Mouse (Mus musculus): ENCODE measurements around the gene Lrp5. TPM values are rescaled to one million over a fixed set of nuclear protein-coding genes. Genes with fewer than 3 reads are reported as not detected.

The Lrp5 gene
- polyA plus RNA-seq, 1 experiment from 2014 or later: 7.1 TPM

DNA sequence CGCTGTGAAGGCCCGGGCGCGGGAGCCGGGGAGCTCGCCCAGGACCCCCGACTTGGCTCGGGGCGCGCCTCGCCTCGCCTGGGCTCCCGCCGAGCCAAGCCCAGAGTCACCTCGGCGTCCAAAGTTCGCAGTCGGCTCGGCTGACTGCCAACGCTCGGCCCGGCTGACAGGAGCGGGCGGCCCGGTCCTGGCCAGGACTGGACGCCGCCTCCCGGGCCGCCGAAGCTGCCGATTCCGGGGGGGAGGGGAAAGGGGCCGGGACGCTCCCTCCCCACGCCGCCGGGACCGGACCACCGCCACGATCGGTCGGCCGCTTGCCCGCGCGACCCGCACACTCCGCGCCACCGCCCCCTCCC lies 111.1 kb downstream of the Lrp5 start:
- Histone ChIP-seq H3K27ac (peak overlapping the region; percentile 96), H3K4me3 (peak overlapping the region; percentile 94), H3K36me3 (no peaks in the 10 kb centered on the region; the same call in 1 of the 2 replicates), H3K9ac (peak overlapping the region; percentile 89), H3K27me3 (no peaks in the 10 kb centered on the region), H3K4me1 (peaks cover 16% of the 10 kb centered on the region), H3K4me2 (replicated peaks) (peak overlapping the region; percentile 79), H3K9me3 (no peaks in the 10 kb centered on the region)
- under 1% methylated on average over 36 of the region's 50 CpGs for WGBS
- ATAC-seq (ENCODE audit: insufficient number of reproducible peaks, insufficient read depth, low FRiP score, low TSS enrichment): peak; percentile 19; the same call in 1 of the 2 replicates

- Histone ChIP-seq H3K4me1 (peaks cover 16% of the 10 kb centered on the region), H3K4me3 (peak overlapping the region; percentile 94), H3K27me3 (no peaks in the 10 kb centered on the region), H3K9me3 (no peaks in the 10 kb centered on the region), H3K9ac (peak overlapping the region; percentile 89), H3K4me2 (replicated peaks) (peak overlapping the region; percentile 79), H3K27ac (peak overlapping the region; percentile 96; the same call in 1 of the 2 replicates), H3K36me3 (no peaks in the 10 kb centered on the region; the same call in 1 of the 2 replicates)
- no peak for ATAC-seq (ENCODE audit: insufficient number of reproducible peaks, insufficient read depth, low FRiP score, low TSS enrichment)
- under 1% methylated on average over 9 of the region's 9 CpGs for WGBS
Observed at GRCm38 (mm10) chr19:3574593-3575094, 111.7 kb downstream of the Lrp5 start.

- no peak overlapping the region for H3K27ac ChIP-seq
- no peaks in the 10 kb centered on the region for H3K36me3 ChIP-seq
- WGBS: 91% methylated on average over 3 of the region's 3 CpGs
- no peaks in the 10 kb centered on the region for H3K27me3 ChIP-seq
- H3K4me2 ChIP-seq (replicated peaks): no peak overlapping the region
- no peak for ATAC-seq (ENCODE audit: insufficient number of reproducible peaks, insufficient read depth, low FRiP score, low TSS enrichment)
- no peaks in the 10 kb centered on the region for H3K4me1 ChIP-seq
- H3K9ac ChIP-seq: no peak overlapping the region
- H3K4me3 ChIP-seq: no peak overlapping the region
- H3K9me3 ChIP-seq: no peaks in the 10 kb centered on the region
Observed at GRCm38 (mm10) chr19:3564309-3564708, 122.1 kb downstream of the Lrp5 start.

DNA sequence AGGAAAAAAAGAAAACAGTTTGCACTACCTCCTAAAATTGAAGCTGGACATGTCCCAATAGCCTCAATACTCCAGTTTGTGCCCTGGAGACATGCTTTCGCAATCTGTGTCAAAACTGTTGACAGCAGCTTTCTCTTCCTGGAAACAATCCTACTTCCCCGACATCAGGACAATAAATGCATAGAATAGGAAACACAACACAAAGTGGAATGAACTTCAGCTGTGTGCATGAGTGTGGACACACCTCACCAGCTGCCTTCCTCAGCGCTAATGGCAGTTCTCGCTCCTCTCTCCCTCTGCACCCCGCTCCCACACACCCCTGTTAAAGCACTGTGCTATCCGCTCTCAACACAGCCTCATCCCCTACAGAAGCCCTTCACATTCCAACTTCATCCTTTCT lies 123.6 kb downstream of the Lrp5 start:
- 91% methylated on average over 6 of the region's 6 CpGs for WGBS
- ATAC-seq (ENCODE audit: insufficient number of reproducible peaks, insufficient read depth, low FRiP score, low TSS enrichment): no peak
- H3K27ac ChIP-seq: no peak overlapping the region
- no peaks in the 10 kb centered on the region for H3K9me3 ChIP-seq
- H3K4me1 ChIP-seq: no peaks in the 10 kb centered on the region
- no peak overlapping the region for H3K4me3 ChIP-seq
- no peak overlapping the region for H3K9ac ChIP-seq
- H3K27me3 ChIP-seq: no peaks in the 10 kb centered on the region
- H3K4me2 ChIP-seq (replicated peaks): no peak overlapping the region
- no peaks in the 10 kb centered on the region for H3K36me3 ChIP-seq

DNA sequence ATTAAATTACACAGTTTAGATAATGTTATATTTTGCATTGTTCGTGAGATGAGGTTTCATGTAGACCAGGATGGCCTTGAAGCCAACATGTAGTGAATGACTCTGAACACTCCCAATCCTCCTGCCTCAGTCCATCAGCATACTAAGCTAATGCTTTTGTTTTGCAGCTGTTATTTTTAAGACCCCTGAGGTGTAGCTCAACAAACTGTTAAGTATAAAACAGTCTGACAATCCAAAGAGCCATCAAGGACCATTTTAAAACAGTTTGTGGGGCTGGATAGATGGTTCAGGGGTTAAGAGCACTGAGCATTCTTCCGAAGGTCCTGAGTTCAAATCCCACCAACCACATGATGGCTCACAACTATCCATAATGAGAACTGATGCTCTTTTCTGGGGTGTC lies 124.1 kb downstream of the Lrp5 start:
- no peak overlapping the region for H3K4me2 ChIP-seq (replicated peaks)
- H3K27me3 ChIP-seq: no peaks in the 10 kb centered on the region
- H3K36me3 ChIP-seq: no peaks in the 10 kb centered on the region
- no peak overlapping the region for H3K27ac ChIP-seq
- no peak for ATAC-seq (ENCODE audit: insufficient number of reproducible peaks, insufficient read depth, low FRiP score, low TSS enrichment)
- H3K4me3 ChIP-seq: no peak overlapping the region
- WGBS: 91% methylated on average over 2 of the region's 2 CpGs
- H3K9ac ChIP-seq: no peak overlapping the region
- H3K9me3 ChIP-seq: no peaks in the 10 kb centered on the region
- H3K4me1 ChIP-seq: no peaks in the 10 kb centered on the region

- H3K4me2 ChIP-seq (replicated peaks): no peak overlapping the region
- no peaks in the 10 kb centered on the region for H3K9me3 ChIP-seq
- no peaks in the 10 kb centered on the region for H3K27me3 ChIP-seq
- no peak overlapping the region for H3K27ac ChIP-seq
- no peaks in the 10 kb centered on the region for H3K4me1 ChIP-seq
- 93% methylated on average over 2 of the region's 2 CpGs for WGBS
- H3K9ac ChIP-seq: no peak overlapping the region
- ATAC-seq (ENCODE audit: insufficient number of reproducible peaks, insufficient read depth, low FRiP score, low TSS enrichment): no peak
- no peak overlapping the region for H3K4me3 ChIP-seq
- no peaks in the 10 kb centered on the region for H3K36me3 ChIP-seq
Observed at GRCm38 (mm10) chr19:3556169-3556827, 130.1 kb downstream of the Lrp5 start.

DNA sequence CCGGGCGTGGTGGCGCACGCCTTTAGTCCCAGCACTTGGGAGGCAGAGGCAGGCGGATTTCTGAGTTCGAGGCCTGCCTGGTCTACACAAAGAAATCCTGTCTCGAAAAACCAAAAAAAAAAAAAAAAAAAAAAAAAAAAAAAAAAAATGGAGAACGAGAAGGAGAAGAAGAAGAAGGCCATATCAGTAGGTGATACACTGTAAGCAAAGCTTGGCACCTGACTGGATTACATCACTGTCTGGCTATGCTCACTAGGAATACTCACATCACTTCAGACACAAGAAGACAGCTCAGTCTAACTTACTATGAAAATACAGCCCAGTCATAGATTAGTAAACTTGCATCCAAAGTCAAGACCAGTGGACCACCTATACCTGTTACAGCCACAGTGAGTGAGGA lies 131.6 kb downstream of the Lrp5 start:
- Histone ChIP-seq H3K9ac (no peak overlapping the region), H3K4me1 (no peaks in the 10 kb centered on the region), H3K4me3 (no peak overlapping the region), H3K9me3 (no peaks in the 10 kb centered on the region), H3K27ac (no peak overlapping the region), H3K36me3 (no peaks in the 10 kb centered on the region), H3K27me3 (no peaks in the 10 kb centered on the region), H3K4me2 (replicated peaks) (no peak overlapping the region)
- 95% methylated on average over 7 of the region's 8 CpGs for WGBS
- ATAC-seq (ENCODE audit: insufficient number of reproducible peaks, insufficient read depth, low FRiP score, low TSS enrichment): no peak

GRCm38 (mm10) chr19:3551573-3552159 lies 134.7 kb downstream of the Lrp5 start:
- 0 out of 2 replicates have a peak, but pooled peaks cover 2% of the 10 kb centered on the region for H3K36me3 ChIP-seq
- 71% methylated on average over 4 of the region's 4 CpGs for WGBS
- ATAC-seq (ENCODE audit: insufficient number of reproducible peaks, insufficient read depth, low FRiP score, low TSS enrichment): no peak
- H3K27ac ChIP-seq: no peak overlapping the region
- H3K4me3 ChIP-seq: no peak overlapping the region
- H3K4me1 ChIP-seq: no peaks in the 10 kb centered on the region
- no peak overlapping the region for H3K4me2 ChIP-seq (replicated peaks)
- H3K27me3 ChIP-seq: no peaks in the 10 kb centered on the region
- no peaks in the 10 kb centered on the region for H3K9me3 ChIP-seq
- H3K9ac ChIP-seq: no peak overlapping the region

DNA sequence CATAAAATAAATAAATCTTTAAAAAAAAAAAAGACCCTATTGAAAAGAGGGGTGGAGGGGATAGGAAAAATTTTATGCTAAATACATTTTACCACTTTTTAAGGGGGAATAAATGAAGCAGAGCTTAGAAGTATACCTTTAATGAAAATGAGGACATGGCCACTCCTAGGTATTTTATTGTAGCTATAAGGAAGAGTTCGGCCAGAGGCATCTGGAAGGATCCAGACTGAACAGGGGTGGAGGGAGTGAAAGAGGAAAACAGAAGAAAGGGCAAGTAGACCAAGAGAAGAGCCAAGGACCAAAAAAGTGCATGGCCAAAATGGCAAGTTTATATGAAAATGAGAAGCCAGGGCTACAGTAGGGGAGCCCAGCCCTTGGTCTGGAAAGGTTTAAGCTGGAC lies 136.3 kb downstream of the Lrp5 start:
- H3K27ac ChIP-seq: no peak overlapping the region
- no peak overlapping the region for H3K4me2 ChIP-seq (replicated peaks)
- H3K27me3 ChIP-seq: no peaks in the 10 kb centered on the region
- no peak overlapping the region for H3K9ac ChIP-seq
- WGBS: 100% methylated on average over 1 of the region's 1 CpGs
- no peak overlapping the region for H3K4me3 ChIP-seq
- H3K4me1 ChIP-seq: no peaks in the 10 kb centered on the region
- no peak for ATAC-seq (ENCODE audit: insufficient number of reproducible peaks, insufficient read depth, low FRiP score, low TSS enrichment)
- H3K9me3 ChIP-seq: no peaks in the 10 kb centered on the region
- H3K36me3 ChIP-seq: 0 out of 2 replicates have a peak, but pooled peaks cover 2% of the 10 kb centered on the region

DNA sequence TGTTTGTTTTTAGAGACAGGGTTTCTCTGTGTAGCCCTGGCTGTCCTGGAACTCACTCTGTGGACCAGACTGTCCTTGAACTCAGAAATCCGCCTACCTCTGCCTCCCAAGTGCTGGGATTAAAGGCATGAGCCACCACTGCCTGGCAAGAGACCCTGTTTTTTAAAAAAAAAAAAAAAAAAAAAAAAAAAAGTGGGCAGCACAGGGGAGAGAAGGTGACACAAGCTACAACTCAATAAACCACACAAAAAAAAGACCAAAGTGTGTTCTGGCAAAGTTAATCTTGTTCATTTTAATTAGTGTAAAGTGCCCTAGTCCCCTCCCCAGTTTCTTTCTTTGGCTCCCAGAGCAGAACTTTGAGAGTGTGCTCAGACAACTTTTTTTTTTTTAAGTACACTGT lies 137.1 kb downstream of the Lrp5 start:
- Histone ChIP-seq H3K9ac (no peak overlapping the region), H3K4me3 (no peak overlapping the region), H3K27ac (no peak overlapping the region), H3K9me3 (no peaks in the 10 kb centered on the region), H3K27me3 (no peaks in the 10 kb centered on the region), H3K4me2 (replicated peaks) (no peak overlapping the region), H3K4me1 (no peaks in the 10 kb centered on the region), H3K36me3 (0 out of 2 replicates have a peak, but pooled peaks cover 2% of the 10 kb centered on the region)
- ATAC-seq (ENCODE audit: insufficient number of reproducible peaks, insufficient read depth, low FRiP score, low TSS enrichment): no peak
- 83% methylated on average over 1 of the region's 1 CpGs for WGBS

GRCm38 (mm10) chr19:3548311-3548710 lies 138.1 kb downstream of the Lrp5 start:
- Histone ChIP-seq H3K9me3 (no peaks in the 10 kb centered on the region), H3K4me2 (replicated peaks) (no peak overlapping the region), H3K4me3 (no peak overlapping the region), H3K9ac (no peak overlapping the region), H3K27ac (no peak overlapping the region), H3K4me1 (no peaks in the 10 kb centered on the region), H3K27me3 (no peaks in the 10 kb centered on the region), H3K36me3 (peaks cover 6% of the 10 kb centered on the region; the same call in 1 of the 2 replicates)
- whole genome bisulfite sequencing: 91% methylated on average over 1 of the region's 1 CpGs
- no peak for ATAC-seq (ENCODE audit: insufficient number of reproducible peaks, insufficient read depth, low FRiP score, low TSS enrichment)

- peaks cover 20% of the 10 kb centered on the region for H3K36me3 ChIP-seq
- 93% methylated on average over 2 of the region's 2 CpGs for WGBS
- H3K4me1 ChIP-seq: no peaks in the 10 kb centered on the region
- H3K4me2 ChIP-seq (replicated peaks): no peak overlapping the region
- no peak overlapping the region for H3K4me3 ChIP-seq
- no peak overlapping the region for H3K9ac ChIP-seq
- ATAC-seq (ENCODE audit: insufficient number of reproducible peaks, insufficient read depth, low FRiP score, low TSS enrichment): no peak
- H3K27me3 ChIP-seq: no peaks in the 10 kb centered on the region
- no peak overlapping the region for H3K27ac ChIP-seq
- no peaks in the 10 kb centered on the region for H3K9me3 ChIP-seq
Observed at GRCm38 (mm10) chr19:3544995-3545394, 141.4 kb downstream of the Lrp5 start.
